Mouse (Mus musculus): ENCODE results near the gene Xrra1.

DNA sequence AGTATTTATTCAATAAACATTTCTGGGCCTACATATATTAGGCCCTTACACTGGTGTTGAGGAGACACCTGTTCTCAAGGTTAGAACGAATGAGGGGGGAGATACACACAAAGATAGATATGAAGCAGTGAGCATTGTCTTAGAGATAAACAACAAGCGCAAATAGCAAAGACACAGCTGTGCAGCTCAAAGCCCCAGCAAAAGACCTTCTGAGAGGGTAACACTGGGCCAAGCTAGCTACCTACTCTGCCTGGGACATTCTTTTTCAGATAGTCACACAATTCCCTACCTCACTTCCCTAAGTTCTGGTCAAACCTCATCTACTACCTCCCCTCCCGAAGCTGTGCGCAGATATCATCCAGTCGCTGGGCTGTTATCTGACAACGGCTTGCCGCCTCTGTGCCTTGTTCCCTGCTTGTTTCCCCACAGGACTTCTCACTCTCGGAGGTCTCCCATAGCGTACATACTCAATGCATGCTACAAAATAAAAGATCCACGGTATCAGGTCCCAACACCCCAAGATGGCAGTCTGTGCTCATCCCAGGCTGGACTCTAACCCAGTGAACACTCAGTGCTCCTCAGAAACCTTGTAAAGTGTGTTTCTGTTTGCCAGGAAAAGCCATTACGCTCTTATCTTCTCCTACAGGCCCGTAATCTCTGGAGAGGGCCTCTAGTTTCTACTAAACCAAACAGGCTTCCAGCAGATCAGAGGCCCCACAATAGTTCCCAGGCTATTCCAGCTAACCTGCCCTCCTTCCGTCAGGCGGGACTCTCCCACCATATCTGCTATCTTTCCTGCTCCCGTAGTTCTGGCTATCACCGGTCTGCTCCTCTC, 34.0 kb upstream of the Xrra1 start:
- no peak for TF ChIP-seq CTCF (IDR thresholded peaks at IDR 0.05; ENCODE audit: low read depth)
- peak; percentile 76 for TF ChIP-seq EP300 (IDR thresholded peaks at IDR 0.05; ENCODE audit: low read depth)
